Mouse (Mus musculus) forebrain, embryonic 10.5 days (tissue): ENCODE measurements around the gene Zfp764. TPM values are rescaled to one million over a fixed set of nuclear protein-coding genes. Genes with fewer than 3 reads are reported as not detected.

ENCODE experiments used
- DNase-seq: peaks from one replicate; pipeline ENCODE4 v3.0.0-alpha.2; 2017; ENCODE audit warnings: low spot score; ENCODE audit errors: extremely low spot score
- H3K27ac ChIP-seq: fragments of 300-500 bp; sonication (generic); 2 replicates; pipeline ENCODE4 v1.5.1; 2016; ENCODE audit warnings: mild to moderate bottlenecking
- H3K27me3 ChIP-seq: fragments of 300-500 bp; sonication (generic); 2 replicates; pipeline ENCODE4 v1.6.1; 2016; ENCODE audit warnings: mild to moderate bottlenecking; ENCODE audit not compliant: poor library complexity, severe bottlenecking
- H3K36me3 ChIP-seq: fragments of 300-500 bp; sonication (generic); replicated peaks from 2 replicates; pipeline ENCODE4 v1.6.1; 2016; ENCODE audit warnings: mild to moderate bottlenecking, moderate library complexity
- H3K4me1 ChIP-seq: fragments of 300-500 bp; sonication (generic); 2 replicates; pipeline ENCODE4 v1.6.1; 2016
- H3K4me3 ChIP-seq: fragments of 300-500 bp; sonication (generic); 2 replicates; pipeline ENCODE4 v1.5.1; 2016; ENCODE audit warnings: mild to moderate bottlenecking, moderate library complexity
- H3K9me3 ChIP-seq: fragments of 300-500 bp; sonication (generic); 2 replicates; pipeline ENCODE4 v1.6.1; 2016; ENCODE audit warnings: mild to moderate bottlenecking, moderate library complexity
- WGBS: fragments of 180-500 bp; shearing (Covaris S2); methylation state at CpG from one replicate; pipeline ENCODE4 v1.1.7; 2016; 5-methylcytosine and 5-hydroxymethylcytosine counted together
- polyA plus RNA-seq: library from polyadenylated mRNA; unstranded; fragments of >200 nt; fragmentation: Nextera tagmentation; extraction: Ambion mirVana; gene quantifications from 2 replicates; pipeline ENCODE4 v1.2.1, GENCODE M21; 2016

The Zfp764 gene
- polyA plus RNA-seq, 1 experiment from 2014 or later = 5.8 TPM

DNA sequence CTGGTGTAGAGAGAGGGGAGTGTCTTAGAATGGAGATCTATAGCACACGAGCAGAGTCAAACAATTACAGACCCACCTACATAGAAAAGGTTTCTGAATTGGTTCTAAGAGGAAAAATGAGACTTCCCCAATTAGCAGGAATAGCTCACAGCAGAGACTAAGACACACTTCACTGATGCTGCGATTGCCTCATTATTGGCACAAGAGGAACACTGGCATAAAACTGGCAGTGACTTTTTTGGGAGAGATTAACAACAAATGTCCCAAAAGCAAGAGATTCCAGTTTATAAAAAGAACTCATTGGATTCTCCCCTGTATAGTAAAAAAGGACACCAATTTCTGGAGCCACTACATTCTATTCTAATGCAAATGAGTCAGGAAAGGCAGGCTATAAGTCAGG, 48.8 kb downstream of the Zfp764 start:
- H3K4me3 ChIP-seq = no peak overlapping the region
- peaks cover 20% of the 10 kb centered on the region for H3K27me3 ChIP-seq
- WGBS = 72% methylated on average over 2 of the region's 2 CpGs

DNA sequence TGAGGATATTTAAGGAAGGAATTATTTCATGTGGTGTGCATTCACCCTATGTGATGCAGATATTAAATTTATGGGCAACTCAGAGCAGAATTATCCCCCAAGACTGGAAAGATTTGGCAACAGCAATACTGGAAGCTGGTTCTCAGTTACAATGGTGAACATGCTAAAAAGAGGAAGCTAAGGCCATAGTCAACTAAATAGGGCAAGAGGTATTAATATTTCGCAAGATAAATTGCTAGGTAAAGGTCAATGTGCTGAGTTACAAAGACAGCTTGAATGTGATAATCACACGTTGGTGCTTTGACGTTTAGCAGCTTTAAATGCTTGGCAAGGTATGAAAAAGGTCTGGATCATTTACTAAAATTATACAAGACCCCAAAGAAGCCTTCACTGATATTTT, 50.8 kb downstream of the Zfp764 start:
- Histone ChIP-seq H3K4me3 (no peak overlapping the region), H3K27ac (no peak overlapping the region), H3K4me1 (no peaks in the 10 kb centered on the region), H3K27me3 (peaks cover 6% of the 10 kb centered on the region; the same call in 1 of the 2 replicates), H3K36me3 (no peaks in the 10 kb centered on the region), H3K9me3 (0 out of 2 replicates have a peak, but pooled peaks cover 3% of the 10 kb centered on the region)
- DNase-seq = no peak
- WGBS = 69% methylated on average over 3 of the region's 3 CpGs

More for the DNA sequence above, 48.8 kb downstream of the Zfp764 start:
- Histone ChIP-seq H3K9me3 (0 out of 2 replicates have a peak, but pooled peaks cover 3% of the 10 kb centered on the region), H3K4me1 (no peaks in the 10 kb centered on the region), H3K36me3 (no peaks in the 10 kb centered on the region), H3K27ac (no peak overlapping the region)
- DNase-seq = no peak

Other genes with a start within 250 kb of the Zfp764 start
- gene Cd2bp2, start 210.8 kb downstream of the Zfp764 start, polyA plus RNA-seq = 111 and 114 TPM in 2 replicates
- 27.3 and 29.2 TPM in 2 replicates for gene Tbc1d10b, start 198.4 kb downstream of the Zfp764 start, polyA plus RNA-seq
- gene Mylpf, start 197.9 kb downstream of the Zfp764 start, polyA plus RNA-seq = 10.7 and 10.8 TPM in 2 replicates
- gene Zfp553, start 173.8 kb downstream of the Zfp764 start, polyA plus RNA-seq = 74.7 and 78.3 TPM in 2 replicates
- 30.3 and 32.3 TPM in 2 replicates for gene Sept1, start 173.7 kb downstream of the Zfp764 start, polyA plus RNA-seq
- gene Zfp771, start 162.5 kb downstream of the Zfp764 start, polyA plus RNA-seq = 55.8 and 57.7 TPM in 2 replicates
- 379 and 383 TPM in 2 replicates for gene Dctpp1, start 146.1 kb downstream of the Zfp764 start, polyA plus RNA-seq
- gene Sephs2, start 132.8 kb downstream of the Zfp764 start, polyA plus RNA-seq = 84.0 and 88.2 TPM in 2 replicates
- 0.22 and 0.36 TPM in 2 replicates for gene Itgal, start 110.6 kb downstream of the Zfp764 start, polyA plus RNA-seq
- gene Zfp768, start 61.2 kb downstream of the Zfp764 start, polyA plus RNA-seq = 17.6 and 18.9 TPM in 2 replicates
- 7.6 TPM in 2 replicates for gene Zfp747, start 30.8 kb downstream of the Zfp764 start, polyA plus RNA-seq
- gene 9130019O22Rik, start 19.7 kb downstream of the Zfp764 start, polyA plus RNA-seq = 4.8 and 5.3 TPM in 2 replicates
- 4.2 and 4.8 TPM in 2 replicates for gene E430018J23Rik, start 13.2 kb downstream of the Zfp764 start, polyA plus RNA-seq
- 33.9 and 35.0 TPM in 2 replicates for gene Zfp688, start 15.2 kb upstream of the Zfp764 start, polyA plus RNA-seq
- 14.4 and 15.4 TPM in 2 replicates for gene Zfp689, start 42.3 kb upstream of the Zfp764 start, polyA plus RNA-seq
- gene Prr14, start 52.8 kb upstream of the Zfp764 start, polyA plus RNA-seq = 47.3 and 50.9 TPM in 2 replicates
- 7.3 and 7.7 TPM in 2 replicates for gene Fbrs, start 72.4 kb upstream of the Zfp764 start, polyA plus RNA-seq
- gene Srcap, start 105.2 kb upstream of the Zfp764 start, polyA plus RNA-seq = 52.8 and 63.6 TPM in 2 replicates
- gene Gm42715, start 112.8 kb upstream of the Zfp764 start, polyA plus RNA-seq = 15.9 and 18.4 TPM in 2 replicates
- gene Tmem265, start 154.6 kb upstream of the Zfp764 start, polyA plus RNA-seq = 6.2 TPM in 2 replicates
- gene Phkg2, start 166.5 kb upstream of the Zfp764 start, polyA plus RNA-seq = 42.4 and 45.0 TPM in 2 replicates
- gene Ccdc189, start 181.8 kb upstream of the Zfp764 start, polyA plus RNA-seq = 12.2 and 12.8 TPM in 2 replicates
- gene Rnf40, start 181.9 kb upstream of the Zfp764 start, polyA plus RNA-seq = 60.5 and 62.8 TPM in 2 replicates
- 30.6 and 33.0 TPM in 2 replicates for gene Zfp629, start 209.0 kb upstream of the Zfp764 start, polyA plus RNA-seq